Mouse (Mus musculus) liver, embryonic 16.5 days (tissue): Measurements from ENCODE around the gene Wnk1. TPM values are rescaled to one million over a fixed set of nuclear protein-coding genes. Genes with fewer than 3 reads are reported as not detected.

Experiments used
- ATAC-seq: fragments of 200-750 bp; cut with Nextera tagmentation; 2 replicates; pipeline ENCODE4 v1.8.0; 2017; ENCODE audit warnings: low read depth, mild to moderate bottlenecking, moderate number of reproducible peaks, moderate library complexity
- H3K27ac ChIP-seq: fragments of 300-500 bp; sonication (generic); 2 replicates; pipeline ENCODE4 v1.5.1; 2014; ENCODE audit warnings: mild to moderate bottlenecking, low read length
- H3K27me3 ChIP-seq: fragments of 300-500 bp; sonication (generic); 2 replicates; pipeline ENCODE4 v1.6.1; 2014; ENCODE audit warnings: low read depth, low read length, mixed read lengths; ENCODE audit not compliant: control insufficient read depth, insufficient read depth
- H3K36me3 ChIP-seq: fragments of 300-500 bp; sonication (generic); 2 replicates; pipeline ENCODE4 v1.6.1; 2014; ENCODE audit warnings: mild to moderate bottlenecking; ENCODE audit not compliant: control insufficient read depth, insufficient read depth
- H3K4me1 ChIP-seq: fragments of 300-500 bp; sonication (generic); 2 replicates; pipeline ENCODE4 v1.6.1; 2014; ENCODE audit warnings: low read depth, low read length, mixed read lengths; ENCODE audit not compliant: control insufficient read depth
- H3K4me2 ChIP-seq: fragments of 300-500 bp; sonication (generic); 2 replicates; pipeline ENCODE4 v1.6.1; 2014; ENCODE audit warnings: low read depth, low read length, mixed read lengths
- H3K4me3 ChIP-seq: fragments of 300-500 bp; sonication (generic); 2 replicates; pipeline ENCODE4 v1.5.1; 2014; ENCODE audit warnings: low read depth, mild to moderate bottlenecking, low read length
- H3K9ac ChIP-seq: fragments of 300-500 bp; sonication (generic); 2 replicates; pipeline ENCODE4 v1.6.1; 2014; ENCODE audit warnings: low read depth, low read length
- H3K9me3 ChIP-seq: fragments of 300-500 bp; sonication (generic); replicated peaks from 2 replicates; pipeline ENCODE4 v1.6.1; 2016; ENCODE audit warnings: low read length; ENCODE audit not compliant: control insufficient read depth
- WGBS: fragments of 180-500 bp; shearing (Covaris S2); extraction: QIAGEN DNeasy Blood & Tissue Kit; methylation state at CpG from one replicate; pipeline ENCODE4 v1.1.7; 2014; ENCODE audit not compliant: insufficient replicate concordance; 5-methylcytosine and 5-hydroxymethylcytosine counted together
- polyA plus RNA-seq: library from polyadenylated mRNA; unstranded; fragments of >200 nt; fragmentation: Nextera tagmentation; extraction: Ambion mirVana; gene quantifications from 2 replicates; pipeline ENCODE4 v1.2.1, GENCODE M21; 2015

Gene Wnk1
- polyA plus RNA-seq, 1 experiment from 2014 or later: 28.8 TPM

DNA sequence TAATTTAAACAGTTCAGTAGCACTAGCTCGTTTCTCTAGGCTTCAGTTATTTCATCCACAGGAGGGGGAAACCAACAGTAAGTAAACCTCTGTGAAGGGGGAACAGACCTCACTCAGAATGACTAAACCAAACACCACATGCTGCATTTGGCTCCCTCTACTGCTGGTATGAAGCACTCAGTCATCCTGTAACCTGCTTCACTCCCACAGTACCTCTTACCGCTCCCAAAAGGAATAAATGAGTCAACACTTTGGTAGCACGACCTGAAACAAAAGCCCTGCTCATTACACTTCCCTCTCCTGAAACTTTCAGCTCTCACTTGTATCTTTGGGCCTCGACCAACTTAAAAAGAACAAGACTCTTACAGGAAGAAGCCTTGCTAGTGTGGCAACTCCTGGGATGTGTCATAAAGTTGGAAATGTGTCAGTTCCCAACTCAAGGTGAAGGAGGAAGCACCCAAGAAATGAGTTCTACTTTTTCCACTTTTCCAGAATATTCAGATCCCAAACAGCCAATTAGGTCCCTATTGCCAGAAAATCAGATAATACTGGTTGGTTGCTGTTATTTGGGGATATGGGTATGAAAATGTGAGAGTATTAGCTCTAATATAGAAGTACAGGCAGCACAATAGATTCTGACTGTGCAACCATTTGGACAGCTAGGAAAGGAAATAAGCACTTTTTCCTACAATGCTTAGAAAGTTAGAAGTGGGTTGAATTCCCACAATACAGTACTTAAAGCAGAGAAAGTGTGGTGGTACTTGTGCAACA lies 114.1 kb downstream of the Wnk1 start:
- H3K9me3 ChIP-seq: no peaks in the 10 kb centered on the region
- no peak overlapping the region for H3K4me3 ChIP-seq
- 62% methylated on average over 4 of the region's 4 CpGs for WGBS
- H3K27ac ChIP-seq: no peak overlapping the region
- no peak overlapping the region for H3K9ac ChIP-seq
- no peak for ATAC-seq
- no peak overlapping the region for H3K4me2 ChIP-seq
- no peaks in the 10 kb centered on the region for H3K4me1 ChIP-seq
- peaks cover 70% of the 10 kb centered on the region for H3K36me3 ChIP-seq
- H3K27me3 ChIP-seq: no peaks in the 10 kb centered on the region

DNA sequence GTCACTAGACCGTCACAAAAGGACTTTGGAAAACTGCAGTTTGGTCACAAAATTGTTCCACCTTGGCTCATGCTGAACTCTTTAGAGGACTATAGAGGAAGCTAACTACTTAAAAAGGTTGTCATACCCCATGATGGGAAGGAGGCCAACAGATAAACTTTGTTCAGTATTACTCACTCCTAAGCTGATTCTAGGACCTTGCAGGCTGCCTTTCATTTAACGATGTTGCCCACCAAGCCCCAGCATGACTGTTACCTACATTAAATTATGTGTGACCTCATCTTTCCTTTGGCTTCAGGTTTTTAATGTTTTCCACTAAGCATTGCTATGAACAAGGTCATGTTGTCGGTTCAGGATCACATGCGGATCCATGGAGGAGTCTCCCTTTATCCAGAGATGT lies 115.9 kb downstream of the Wnk1 start:
- WGBS: 91% methylated on average over 4 of the region's 4 CpGs
- H3K36me3 ChIP-seq: peaks cover 59% of the 10 kb centered on the region
- no peak for ATAC-seq

DNA sequence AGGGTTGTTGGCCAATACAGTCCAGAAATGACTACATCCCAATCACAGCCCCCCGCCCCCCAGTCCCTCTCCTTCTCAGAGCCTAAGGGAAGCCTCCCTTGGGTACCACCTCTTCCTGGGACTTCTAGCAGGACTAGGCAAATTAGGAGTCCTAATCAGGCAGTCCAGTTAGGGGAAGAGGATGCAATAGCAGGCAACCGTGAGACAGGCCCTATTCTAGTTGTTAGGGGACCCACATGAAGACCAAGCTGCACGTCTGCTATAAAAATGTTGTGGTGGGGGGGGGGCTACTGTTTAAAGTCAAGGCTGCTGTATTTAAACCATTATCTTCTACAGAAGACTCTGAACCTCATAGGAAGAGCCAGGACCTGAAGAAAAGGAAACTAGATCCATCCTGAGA lies 116.3 kb downstream of the Wnk1 start:
- ATAC-seq: no peak
- H3K36me3 ChIP-seq: peaks cover 55% of the 10 kb centered on the region
- 85% methylated on average over 3 of the region's 3 CpGs for WGBS

More for the DNA sequence above, 115.9 kb downstream of the Wnk1 start:
- Histone ChIP-seq H3K9me3 (no peaks in the 10 kb centered on the region), H3K9ac (no peak overlapping the region), H3K4me2 (no peak overlapping the region), H3K4me1 (no peaks in the 10 kb centered on the region), H3K4me3 (no peak overlapping the region), H3K27ac (no peak overlapping the region), H3K27me3 (no peaks in the 10 kb centered on the region)

DNA sequence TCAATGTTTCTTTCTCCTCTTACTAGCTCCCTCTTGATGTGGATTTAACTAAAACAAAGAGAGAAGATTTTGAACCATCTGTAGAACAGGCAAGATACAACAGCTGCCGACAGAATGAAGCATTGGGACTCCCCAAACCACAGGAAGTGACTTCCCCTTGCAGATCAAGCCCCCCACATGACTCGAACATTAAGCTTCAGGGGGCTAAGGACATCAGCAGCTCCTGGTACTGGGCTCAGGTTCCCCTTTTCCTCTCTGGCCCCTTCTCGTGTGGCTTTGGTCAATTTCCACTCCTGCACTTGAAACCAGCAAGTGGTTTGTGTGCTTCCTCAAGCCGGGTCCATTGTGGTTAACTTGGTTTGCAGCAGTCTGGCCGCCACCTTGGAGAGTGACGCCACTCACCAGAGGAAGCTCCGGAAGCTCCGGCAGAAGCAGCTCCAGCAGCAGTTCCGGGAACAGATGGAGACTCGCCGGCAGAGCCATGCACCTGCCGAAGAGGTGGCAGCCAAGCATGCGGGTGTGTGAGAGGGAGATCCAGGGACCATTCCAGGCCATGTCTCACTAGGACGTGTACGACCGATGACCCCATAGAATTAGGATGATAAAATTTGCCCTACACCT lies 119.8 kb downstream of the Wnk1 start:
- peak; percentile 23 for ATAC-seq
- Histone ChIP-seq H3K4me3 (no peak overlapping the region), H3K36me3 (peaks cover 23% of the 10 kb centered on the region), H3K27ac (no peak overlapping the region), H3K27me3 (no peaks in the 10 kb centered on the region), H3K9ac (no peak overlapping the region), H3K4me2 (no peak overlapping the region), H3K9me3 (no peaks in the 10 kb centered on the region), H3K4me1 (no peaks in the 10 kb centered on the region)
- WGBS: 33% methylated on average over 16 of the region's 16 CpGs

More for the DNA sequence above, 116.3 kb downstream of the Wnk1 start:
- no peaks in the 10 kb centered on the region for H3K9me3 ChIP-seq
- no peak overlapping the region for H3K4me2 ChIP-seq
- H3K4me3 ChIP-seq: no peak overlapping the region
- H3K9ac ChIP-seq: no peak overlapping the region
- no peaks in the 10 kb centered on the region for H3K27me3 ChIP-seq
- H3K4me1 ChIP-seq: no peaks in the 10 kb centered on the region
- no peak overlapping the region for H3K27ac ChIP-seq

DNA sequence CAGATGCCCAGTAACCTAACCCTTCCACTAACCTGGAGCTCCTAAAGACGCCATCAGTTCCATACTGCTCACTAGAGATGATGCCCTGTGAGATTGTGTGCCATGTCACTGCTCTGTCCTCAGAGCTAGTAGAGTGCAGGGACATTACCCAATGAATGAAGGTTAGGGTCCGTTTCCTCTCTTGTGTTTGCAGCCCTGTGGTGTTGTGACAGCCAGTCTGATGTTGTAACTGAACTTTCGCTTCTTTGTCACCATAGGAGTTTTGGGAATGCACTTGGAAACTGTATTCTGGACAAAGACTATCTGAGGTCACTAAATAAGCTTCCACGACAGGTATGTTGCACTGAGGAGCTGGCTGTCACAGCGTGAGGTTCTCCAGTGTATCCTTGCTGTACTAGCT lies 122.8 kb downstream of the Wnk1 start:
- WGBS: 78% methylated on average over 5 of the region's 5 CpGs

DNA sequence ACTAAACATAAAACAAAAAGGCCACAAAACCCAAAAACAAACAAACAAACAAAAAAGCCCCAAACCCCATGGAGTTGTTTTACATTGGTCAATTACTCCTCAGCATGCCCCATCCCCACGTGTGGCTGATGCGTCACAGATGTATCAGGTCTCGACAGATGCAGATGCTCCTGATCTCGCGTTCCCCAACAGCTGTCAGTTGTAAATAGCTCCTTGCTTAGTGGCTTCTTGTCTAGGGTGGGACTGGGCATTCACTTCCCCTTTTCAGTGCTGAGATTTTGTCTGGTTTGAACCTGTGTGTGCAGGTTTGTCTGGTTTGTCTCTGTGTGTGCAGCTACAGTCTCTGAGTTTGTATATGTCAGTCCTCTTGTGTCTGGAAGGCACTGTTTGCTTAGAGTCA lies 126.4 kb downstream of the Wnk1 start:
- peaks cover 12% of the 10 kb centered on the region for H3K36me3 ChIP-seq
- H3K4me1 ChIP-seq: no peaks in the 10 kb centered on the region
- WGBS: 63% methylated on average over 5 of the region's 5 CpGs
- H3K9me3 ChIP-seq: no peaks in the 10 kb centered on the region
- H3K9ac ChIP-seq: no peak overlapping the region
- no peak overlapping the region for H3K27ac ChIP-seq
- ATAC-seq: no peak
- no peak overlapping the region for H3K4me2 ChIP-seq
- no peak overlapping the region for H3K4me3 ChIP-seq
- no peaks in the 10 kb centered on the region for H3K27me3 ChIP-seq

More for the DNA sequence above, 122.8 kb downstream of the Wnk1 start:
- Histone ChIP-seq H3K27ac (no peak overlapping the region), H3K9me3 (no peaks in the 10 kb centered on the region), H3K4me3 (no peak overlapping the region), H3K4me2 (no peak overlapping the region), H3K36me3 (peaks cover 26% of the 10 kb centered on the region), H3K9ac (no peak overlapping the region), H3K27me3 (no peaks in the 10 kb centered on the region), H3K4me1 (no peaks in the 10 kb centered on the region)
- 0 out of 2 replicates have a peak, but pooled peaks have one; percentile 24 for ATAC-seq

DNA sequence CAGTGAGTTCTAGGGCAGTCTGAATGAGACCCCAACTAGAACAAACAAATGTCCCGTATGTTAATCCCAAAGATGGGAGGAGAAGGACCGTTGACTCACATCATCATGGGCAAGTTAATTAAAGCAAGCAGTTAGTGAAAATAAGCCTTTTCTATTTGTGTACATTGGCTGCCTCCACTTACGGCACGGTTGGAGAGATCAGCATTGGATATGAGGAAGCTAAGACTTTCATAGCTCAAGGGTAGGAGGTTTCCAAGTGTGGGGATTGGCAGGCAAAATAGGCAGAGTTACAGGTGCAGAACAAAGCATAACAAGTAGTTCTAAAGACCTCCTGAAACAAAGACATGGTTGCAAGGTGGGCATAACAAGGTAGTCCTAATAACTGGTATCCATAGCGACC lies 133.0 kb downstream of the Wnk1 start:
- Histone ChIP-seq H3K36me3 (no peaks in the 10 kb centered on the region), H3K4me2 (no peak overlapping the region), H3K27ac (no peak overlapping the region), H3K4me1 (peaks cover 10% of the 10 kb centered on the region), H3K27me3 (no peaks in the 10 kb centered on the region), H3K9me3 (no peaks in the 10 kb centered on the region), H3K4me3 (no peak overlapping the region), H3K9ac (no peak overlapping the region)
- 80% methylated on average over 5 of the region's 5 CpGs for WGBS
- no peak for ATAC-seq

DNA sequence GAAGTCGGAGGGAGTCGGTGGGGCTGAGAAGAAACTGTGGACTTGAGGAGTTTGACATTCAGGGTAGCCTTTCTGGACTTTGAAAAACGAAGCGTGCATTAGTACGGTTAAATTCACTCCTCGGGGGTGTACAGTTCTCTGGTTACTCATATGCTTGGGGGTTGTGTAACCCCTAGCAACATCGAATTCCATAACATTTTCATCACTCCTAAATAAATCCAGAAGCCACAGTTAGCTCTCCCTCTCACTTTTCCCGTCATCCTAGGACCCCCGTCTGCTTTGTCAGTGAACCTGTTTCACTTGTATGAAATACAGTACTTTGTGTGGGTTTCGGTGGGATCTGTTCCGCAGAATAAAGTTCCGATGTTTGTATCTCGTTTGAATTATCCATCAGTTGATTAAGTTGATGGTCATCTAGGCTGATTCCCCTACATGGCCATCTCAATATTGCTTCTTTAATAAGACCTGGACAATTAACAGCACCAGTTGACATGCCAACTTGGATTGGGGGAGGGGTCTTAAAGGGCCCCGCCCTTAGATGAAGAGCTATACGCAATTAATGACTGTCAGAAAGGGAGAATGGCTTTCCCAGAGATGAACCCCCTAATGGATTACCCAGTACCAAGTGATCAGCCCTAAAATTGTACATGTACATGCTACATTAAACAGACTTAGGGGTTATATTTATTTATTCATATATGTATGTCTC lies 135.2 kb downstream of the Wnk1 start:
- Histone ChIP-seq H3K9ac (peak overlapping the region; percentile 91), H3K4me3 (peak overlapping the region; percentile 90), H3K4me2 (peak overlapping the region; percentile 66), H3K9me3 (no peaks in the 10 kb centered on the region), H3K27ac (peak overlapping the region; percentile 96), H3K27me3 (no peaks in the 10 kb centered on the region), H3K36me3 (no peaks in the 10 kb centered on the region), H3K4me1 (peaks cover 10% of the 10 kb centered on the region)
- no peak for ATAC-seq
- WGBS: 17% methylated on average over 15 of the region's 15 CpGs
